Mouse (Mus musculus): ENCODE results near the gene Dse. TPM values are rescaled to one million over a fixed set of nuclear protein-coding genes. Genes with fewer than 3 reads are reported as not detected.
A peak's percentile ranks its signal among the peaks of the same experiment; 100 is the strongest.

Gene Dse
- polyA plus RNA-seq, 1 experiment from 2014 or later = 29.0 TPM

DNA sequence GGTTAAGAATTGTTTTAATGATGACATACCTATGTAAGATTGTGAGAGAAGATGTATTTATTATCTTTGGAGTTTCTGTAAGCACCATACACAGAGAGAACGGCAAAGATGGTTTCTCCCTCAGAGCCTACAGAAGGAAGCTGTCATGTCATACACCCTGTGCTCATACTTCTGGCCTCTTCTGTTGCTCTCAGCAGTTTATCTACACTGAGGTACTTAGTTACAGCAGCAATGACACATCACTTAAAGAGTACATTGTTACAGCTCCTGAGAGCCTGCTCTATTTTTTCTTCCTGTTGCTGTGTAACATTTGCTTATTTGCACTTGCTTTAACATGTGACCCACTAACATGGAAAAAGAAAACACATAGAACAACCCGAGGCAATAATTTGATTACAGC is 40.5 kb downstream of the Dse start:
- H3K9ac ChIP-seq = no peak overlapping the region
- 0 out of 2 replicates have a peak, but pooled peaks cover 4% of the 10 kb centered on the region for H3K36me3 ChIP-seq
- no peaks in the 10 kb centered on the region for H3K9me3 ChIP-seq
- H3K4me2 ChIP-seq = no peak overlapping the region
- no peaks in the 10 kb centered on the region for H3K27me3 ChIP-seq
- H3K4me3 ChIP-seq = no peak overlapping the region
- no peak overlapping the region for H3K27ac ChIP-seq
- no peak for ATAC-seq (ENCODE audit: borderline replicate concordance, extremely low read depth, low FRiP score, low TSS enrichment)
- WGBS = 68% methylated on average over 2 of the region's 2 CpGs
- no peaks in the 10 kb centered on the region for H3K4me1 ChIP-seq

DNA sequence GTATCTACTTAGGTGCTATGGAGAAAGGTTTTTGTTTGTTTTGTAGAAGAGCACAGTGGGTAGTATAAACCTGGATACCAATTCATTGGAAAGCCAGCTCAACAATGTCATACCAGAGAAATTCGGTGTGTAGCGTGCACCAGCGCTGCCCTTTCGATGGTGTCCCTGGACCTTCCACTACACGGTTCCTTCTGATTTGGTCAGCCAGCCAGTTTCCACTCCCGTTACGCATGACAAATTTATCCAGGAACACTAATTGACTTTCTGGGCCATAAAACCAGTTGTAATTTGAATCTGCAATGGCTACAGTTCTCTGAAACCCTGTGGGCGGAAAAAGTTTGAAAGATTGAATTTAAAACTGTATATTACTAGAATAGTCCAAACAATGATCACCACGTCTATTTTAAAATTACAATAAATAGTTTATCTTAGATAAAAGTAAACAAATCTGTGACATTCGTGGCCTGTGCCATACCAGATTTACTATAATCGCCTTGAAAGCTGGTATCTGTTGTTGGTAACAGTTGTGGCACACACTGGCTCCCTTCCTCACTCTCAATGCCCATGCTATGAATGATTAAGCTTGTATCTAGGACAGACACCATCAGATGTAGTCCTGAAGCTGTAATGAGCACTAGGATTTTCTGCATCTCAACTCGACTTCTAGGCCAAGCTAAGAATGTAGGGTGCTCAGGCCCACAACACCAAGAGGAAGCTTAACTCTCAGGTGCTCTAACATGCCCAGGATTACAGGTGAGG is 51.5 kb downstream of the Dse start:
- ATAC-seq (ENCODE audit: borderline replicate concordance, extremely low read depth, low FRiP score, low TSS enrichment) = no peak
- H3K27me3 ChIP-seq = no peaks in the 10 kb centered on the region
- no peak overlapping the region for H3K27ac ChIP-seq
- H3K4me1 ChIP-seq = no peaks in the 10 kb centered on the region
- no peak overlapping the region for H3K4me3 ChIP-seq
- no peak overlapping the region for H3K9ac ChIP-seq
- no peaks in the 10 kb centered on the region for H3K9me3 ChIP-seq
- WGBS = 78% methylated on average over 12 of the region's 12 CpGs
- peaks cover 9% of the 10 kb centered on the region; the same call in 1 of the 2 replicates for H3K36me3 ChIP-seq
- no peak overlapping the region for H3K4me2 ChIP-seq

DNA sequence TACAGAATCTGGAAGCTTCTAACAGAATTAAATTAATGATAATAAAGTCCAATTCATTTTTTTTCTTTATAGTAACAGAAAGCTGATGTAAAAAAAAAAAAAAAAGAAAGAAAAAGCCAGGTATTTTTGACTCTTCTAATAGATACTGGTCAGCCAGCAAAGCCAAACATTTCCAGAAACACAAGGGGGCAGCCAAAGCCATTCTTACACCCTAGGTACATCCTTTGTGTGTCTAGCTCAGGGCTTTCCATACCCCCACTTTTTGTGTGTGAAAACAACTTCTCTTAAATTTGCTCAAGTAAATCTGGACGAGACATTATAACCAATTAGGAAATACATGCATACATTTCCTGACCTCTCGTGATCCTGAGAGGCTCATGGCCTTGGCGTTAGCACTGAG is 55.7 kb downstream of the Dse start:
- WGBS = 79% methylated on average over 3 of the region's 3 CpGs
- H3K27ac ChIP-seq = no peak overlapping the region
- no peak overlapping the region for H3K4me2 ChIP-seq
- no peak overlapping the region for H3K4me3 ChIP-seq
- H3K27me3 ChIP-seq = no peaks in the 10 kb centered on the region
- no peaks in the 10 kb centered on the region for H3K9me3 ChIP-seq
- no peaks in the 10 kb centered on the region for H3K4me1 ChIP-seq
- no peak for ATAC-seq (ENCODE audit: borderline replicate concordance, extremely low read depth, low FRiP score, low TSS enrichment)
- no peak overlapping the region for H3K9ac ChIP-seq
- H3K36me3 ChIP-seq = peaks cover 5% of the 10 kb centered on the region; the same call in 1 of the 2 replicates

DNA sequence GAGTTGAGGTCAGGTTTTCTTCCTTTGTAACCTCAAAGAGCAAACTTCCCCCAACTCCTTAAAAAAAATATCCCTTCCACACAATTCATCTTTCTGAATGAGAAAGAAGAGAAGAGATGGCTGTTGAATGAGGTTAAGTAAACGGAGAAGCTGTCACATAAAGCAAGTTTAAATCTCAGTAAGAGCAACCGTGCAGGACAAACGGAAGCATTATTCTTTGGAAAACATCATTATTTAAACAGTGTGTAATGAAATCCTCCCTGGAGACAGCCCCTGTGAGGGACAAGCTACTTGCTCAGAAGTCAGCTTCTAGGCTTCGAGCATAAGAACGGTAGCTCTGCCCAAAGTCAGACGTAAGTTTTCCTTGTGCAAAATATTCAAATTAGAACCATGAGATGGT is 57.1 kb downstream of the Dse start:
- H3K9me3 ChIP-seq = no peaks in the 10 kb centered on the region
- H3K4me1 ChIP-seq = no peaks in the 10 kb centered on the region
- no peaks in the 10 kb centered on the region for H3K27me3 ChIP-seq
- no peak overlapping the region for H3K4me2 ChIP-seq
- 46% methylated on average over 6 of the region's 6 CpGs for WGBS
- H3K4me3 ChIP-seq = no peak overlapping the region
- no peak overlapping the region for H3K9ac ChIP-seq
- no peak for ATAC-seq (ENCODE audit: borderline replicate concordance, extremely low read depth, low FRiP score, low TSS enrichment)
- H3K27ac ChIP-seq = no peak overlapping the region
- peaks cover 5% of the 10 kb centered on the region; the same call in 1 of the 2 replicates for H3K36me3 ChIP-seq

DNA sequence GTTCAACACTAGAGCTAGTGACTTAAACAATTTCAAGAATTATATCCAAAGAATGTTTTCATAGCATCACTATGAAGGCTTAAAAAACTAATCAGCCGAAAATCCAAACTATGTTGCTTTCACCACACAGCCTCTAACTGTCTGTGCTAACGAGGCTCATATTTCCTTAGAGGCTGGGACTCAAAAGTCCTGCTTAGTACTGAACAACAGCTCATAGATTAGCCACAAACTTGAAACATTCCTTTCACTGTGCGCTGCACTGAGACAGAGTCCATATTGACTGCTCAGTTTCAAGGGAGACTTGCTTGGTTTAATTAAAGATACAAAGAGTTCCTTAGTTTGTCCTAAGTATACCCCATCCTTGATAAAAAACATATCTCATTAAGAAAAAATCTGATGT is 57.7 kb downstream of the Dse start:
- no peak for ATAC-seq (ENCODE audit: borderline replicate concordance, extremely low read depth, low FRiP score, low TSS enrichment)
- no peaks in the 10 kb centered on the region for H3K4me1 ChIP-seq
- H3K9ac ChIP-seq = no peak overlapping the region
- no peak overlapping the region for H3K27ac ChIP-seq
- H3K4me2 ChIP-seq = no peak overlapping the region
- peaks cover 5% of the 10 kb centered on the region; the same call in 1 of the 2 replicates for H3K36me3 ChIP-seq
- H3K4me3 ChIP-seq = no peak overlapping the region
- H3K27me3 ChIP-seq = no peaks in the 10 kb centered on the region
- 71% methylated on average over 3 of the region's 3 CpGs for WGBS
- no peaks in the 10 kb centered on the region for H3K9me3 ChIP-seq

DNA sequence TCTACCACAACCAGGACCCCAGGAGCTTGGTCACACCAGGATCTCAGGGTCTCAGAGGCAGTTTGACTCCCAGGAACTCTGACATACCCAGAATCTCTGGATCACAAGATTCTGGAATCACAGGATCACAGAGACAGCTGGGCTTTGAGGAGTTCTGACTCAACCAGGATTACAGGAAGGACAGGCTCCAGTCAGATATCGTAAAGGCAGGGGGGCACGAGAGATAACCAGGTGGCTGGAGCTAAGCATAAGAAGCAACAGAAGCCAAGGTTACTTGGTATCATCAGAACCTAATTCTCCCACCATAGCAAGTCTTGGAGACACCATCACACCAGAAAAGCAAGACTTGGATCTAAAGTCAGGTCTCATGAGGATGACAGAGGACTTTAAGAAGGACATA is 65.8 kb downstream of the Dse start:
- no peak for ATAC-seq (ENCODE audit: borderline replicate concordance, extremely low read depth, low FRiP score, low TSS enrichment)
- no peaks in the 10 kb centered on the region for H3K4me1 ChIP-seq
- no peak overlapping the region for H3K4me3 ChIP-seq
- H3K4me2 ChIP-seq = no peak overlapping the region
- H3K9ac ChIP-seq = no peak overlapping the region
- no peak overlapping the region for H3K27ac ChIP-seq
- H3K9me3 ChIP-seq = no peaks in the 10 kb centered on the region
- H3K36me3 ChIP-seq = no peaks in the 10 kb centered on the region
- 88% methylated on average over 2 of the region's 2 CpGs for WGBS
- H3K27me3 ChIP-seq = no peaks in the 10 kb centered on the region

DNA sequence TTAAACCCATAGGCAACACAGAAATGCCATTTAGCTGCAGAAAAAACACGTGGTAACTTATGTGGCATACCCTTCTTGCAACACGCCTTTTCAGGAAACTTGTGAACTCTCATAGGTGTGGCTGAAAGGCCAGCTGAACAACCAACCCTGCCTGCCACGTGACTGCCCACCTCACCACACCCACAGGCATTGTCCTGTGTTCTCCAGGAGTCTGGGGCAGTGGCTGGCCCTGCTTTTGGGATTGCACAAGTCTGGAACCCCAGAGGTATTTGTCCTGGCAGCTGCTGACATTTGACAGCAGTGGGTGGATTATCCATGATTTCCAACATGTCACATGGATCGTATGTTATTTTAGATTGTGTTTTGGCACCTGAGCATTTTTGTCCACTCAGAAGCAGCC is 67.7 kb downstream of the Dse start:
- 58% methylated on average over 4 of the region's 4 CpGs for WGBS
- Histone ChIP-seq H3K9ac (no peak overlapping the region), H3K4me3 (no peak overlapping the region), H3K4me1 (no peaks in the 10 kb centered on the region), H3K36me3 (no peaks in the 10 kb centered on the region), H3K27me3 (no peaks in the 10 kb centered on the region), H3K4me2 (no peak overlapping the region), H3K9me3 (no peaks in the 10 kb centered on the region), H3K27ac (no peak overlapping the region)
- ATAC-seq (ENCODE audit: borderline replicate concordance, extremely low read depth, low FRiP score, low TSS enrichment) = no peak

DNA sequence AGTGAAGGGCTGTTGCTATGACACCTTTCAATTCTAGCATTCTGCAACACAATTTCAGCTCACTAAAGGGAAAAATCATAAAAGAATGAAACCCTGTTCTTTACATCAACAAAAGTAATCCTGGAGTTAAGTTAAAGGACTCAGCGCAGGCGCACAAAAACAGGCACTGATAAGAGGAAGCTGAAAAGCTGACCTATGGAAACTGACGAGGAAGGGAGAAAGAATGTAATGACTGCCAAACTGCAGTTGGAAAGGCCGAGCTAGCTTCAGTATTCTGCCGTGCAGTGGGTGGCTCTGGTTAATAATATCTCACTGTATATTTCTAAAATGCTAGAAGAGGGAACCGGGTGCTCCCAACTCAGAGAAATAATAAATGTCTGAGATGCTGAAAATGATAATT is 69.5 kb downstream of the Dse start:
- Histone ChIP-seq H3K27me3 (no peaks in the 10 kb centered on the region), H3K4me2 (no peak overlapping the region), H3K9me3 (no peaks in the 10 kb centered on the region), H3K4me3 (no peak overlapping the region), H3K9ac (no peak overlapping the region), H3K27ac (no peak overlapping the region), H3K36me3 (no peaks in the 10 kb centered on the region), H3K4me1 (no peaks in the 10 kb centered on the region)
- 36% methylated on average over 6 of the region's 6 CpGs for WGBS
- ATAC-seq (ENCODE audit: borderline replicate concordance, extremely low read depth, low FRiP score, low TSS enrichment) = no peak

DNA sequence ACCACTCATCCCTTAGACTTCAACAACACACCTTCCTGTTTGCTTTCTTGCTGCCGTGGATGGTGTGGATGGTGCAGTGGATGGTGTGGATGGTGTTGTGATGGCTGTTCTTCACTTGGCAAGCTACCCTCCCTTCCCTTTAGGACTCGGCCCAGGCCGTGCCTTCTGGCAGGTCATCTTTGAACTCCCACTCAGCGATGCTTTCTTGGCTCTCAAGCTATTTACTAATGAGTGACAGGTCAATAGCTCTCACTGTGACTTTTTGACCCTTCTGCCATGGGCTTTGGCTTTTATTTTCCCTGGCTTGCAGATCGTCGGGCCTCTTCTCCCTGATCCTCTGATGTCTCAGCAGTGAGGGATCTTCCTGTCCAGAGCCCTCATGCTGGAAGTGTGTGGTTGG is 71.1 kb downstream of the Dse start:
- WGBS = 22% methylated on average over 6 of the region's 6 CpGs
- no peaks in the 10 kb centered on the region for H3K27me3 ChIP-seq
- H3K9me3 ChIP-seq = no peaks in the 10 kb centered on the region
- ATAC-seq (ENCODE audit: borderline replicate concordance, extremely low read depth, low FRiP score, low TSS enrichment) = no peak
- no peaks in the 10 kb centered on the region for H3K4me1 ChIP-seq
- no peaks in the 10 kb centered on the region for H3K36me3 ChIP-seq
- H3K4me3 ChIP-seq = no peak overlapping the region
- no peak overlapping the region for H3K9ac ChIP-seq
- no peak overlapping the region for H3K27ac ChIP-seq
- no peak overlapping the region for H3K4me2 ChIP-seq

DNA sequence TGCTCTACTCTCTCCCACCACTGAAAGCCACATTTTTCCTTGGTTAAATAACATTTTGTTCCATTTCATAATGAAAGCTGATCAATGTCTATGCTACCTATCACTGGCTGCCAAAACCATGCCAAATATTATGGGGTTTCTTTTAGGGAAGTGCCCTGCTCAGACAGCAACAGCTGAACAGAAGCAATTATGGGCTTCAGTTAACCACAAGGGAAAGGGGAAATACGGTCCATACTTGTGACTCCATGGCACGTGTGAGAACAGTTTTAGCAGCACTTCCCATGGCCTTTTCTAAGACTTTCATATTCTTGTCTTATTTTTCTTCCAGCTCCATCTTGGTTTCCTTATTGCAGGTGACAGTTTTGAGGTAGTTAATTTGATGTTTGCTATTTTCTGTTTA is 76.2 kb downstream of the Dse start:
- Histone ChIP-seq H3K4me3 (no peak overlapping the region), H3K27ac (no peak overlapping the region), H3K4me2 (no peak overlapping the region), H3K9me3 (no peaks in the 10 kb centered on the region), H3K36me3 (no peaks in the 10 kb centered on the region), H3K27me3 (no peaks in the 10 kb centered on the region), H3K4me1 (peaks cover 13% of the 10 kb centered on the region; the same call in 1 of the 2 replicates), H3K9ac (no peak overlapping the region)
- WGBS = 63% methylated on average over 2 of the region's 2 CpGs
- ATAC-seq (ENCODE audit: borderline replicate concordance, extremely low read depth, low FRiP score, low TSS enrichment) = no peak

DNA sequence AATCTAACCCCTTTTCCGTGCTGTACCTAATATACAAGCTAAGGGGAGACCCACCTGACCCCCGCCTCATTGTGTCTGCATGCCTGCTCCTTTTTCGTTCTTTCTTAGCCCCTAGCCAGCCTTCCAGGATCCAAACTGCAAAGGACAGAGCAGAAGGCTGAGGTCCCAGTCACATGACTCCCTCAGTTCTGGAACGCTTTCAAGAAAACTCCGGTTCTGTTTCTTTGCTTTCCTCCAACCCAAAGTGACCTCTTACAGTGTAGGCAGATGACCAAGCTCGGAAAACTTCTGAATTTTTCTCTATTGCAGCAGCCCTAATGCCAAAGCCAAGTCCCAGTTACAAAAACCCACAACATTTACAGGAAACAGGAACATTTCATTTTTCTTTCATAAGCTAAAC is 79.1 kb downstream of the Dse start:
- no peak for ATAC-seq (ENCODE audit: borderline replicate concordance, extremely low read depth, low FRiP score, low TSS enrichment)
- Histone ChIP-seq H3K9ac (no peak overlapping the region), H3K4me3 (no peak overlapping the region), H3K36me3 (no peaks in the 10 kb centered on the region), H3K27ac (no peak overlapping the region), H3K27me3 (no peaks in the 10 kb centered on the region), H3K4me1 (peaks cover 13% of the 10 kb centered on the region; the same call in 1 of the 2 replicates), H3K9me3 (no peaks in the 10 kb centered on the region), H3K4me2 (no peak overlapping the region)
- 67% methylated on average over 6 of the region's 6 CpGs for WGBS

DNA sequence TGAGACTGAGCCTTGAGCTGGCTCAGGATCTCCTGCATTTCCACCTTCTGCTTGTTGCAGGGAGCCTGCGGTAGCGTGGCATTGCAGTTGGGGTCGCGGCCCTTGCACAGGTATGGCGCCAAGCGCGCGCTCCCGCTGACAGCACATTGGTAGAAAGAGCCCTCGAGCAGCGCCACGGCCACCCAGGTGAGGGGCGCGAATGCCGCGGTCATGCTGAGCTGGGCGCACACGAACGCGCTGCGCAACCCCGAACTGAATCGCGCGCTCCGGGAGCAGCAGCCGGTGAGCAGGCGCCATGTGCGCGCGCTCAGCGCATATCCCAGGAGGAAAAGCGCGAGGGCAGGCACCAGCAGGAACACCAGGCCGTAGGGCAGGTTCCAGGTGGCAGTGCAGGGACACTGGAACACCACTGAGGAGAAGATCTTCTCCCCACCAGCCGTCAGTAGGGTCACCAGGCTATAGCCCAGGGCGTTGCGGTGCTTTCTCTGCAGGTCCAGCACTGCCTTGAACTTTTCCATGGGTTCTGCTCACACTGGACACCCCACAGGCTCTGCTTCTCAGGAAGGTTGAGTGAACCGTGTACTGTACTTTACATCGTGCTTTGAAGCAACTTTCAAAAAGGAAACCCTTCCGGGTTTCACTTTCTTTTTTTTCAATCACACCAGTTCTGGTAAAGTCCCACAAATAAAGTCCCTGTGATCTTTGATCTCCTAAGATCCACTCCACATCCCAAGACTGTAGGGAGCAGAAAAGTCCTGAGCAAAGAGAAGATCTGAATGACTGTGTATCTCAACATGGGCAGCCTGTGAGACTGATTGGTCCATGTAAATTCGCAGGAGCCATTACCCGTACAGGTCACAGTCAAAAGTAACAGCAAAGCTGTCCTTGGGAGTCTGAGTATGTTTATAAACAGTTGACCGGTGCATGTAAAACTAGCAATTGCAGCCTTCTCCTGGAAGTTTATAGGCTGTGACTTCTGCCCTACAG is 79.8 kb downstream of the Dse start, which contains the start of gene Calhm6:
Gene Calhm6, minus strand, starts transcription at position 593 of the 987 bp plus-strand sequence.
- no peak within 1 kb of the TSS for H3K27ac ChIP-seq
- no peaks in the 10 kb centered on the region for H3K9me3 ChIP-seq
- peak within 1 kb of the TSS; percentile 37 for H3K9ac ChIP-seq
- 13% methylated on average over 44 of the region's 44 CpGs for WGBS
- H3K4me3 ChIP-seq = peak within 1 kb of the TSS; percentile 53
- peak; percentile 74 for ATAC-seq (ENCODE audit: borderline replicate concordance, extremely low read depth, low FRiP score, low TSS enrichment)
- no peaks in the 10 kb centered on the region for H3K27me3 ChIP-seq
- H3K36me3 ChIP-seq = no peaks in the 10 kb centered on the region
- H3K4me2 ChIP-seq = peak within 1 kb of the TSS; percentile 87
- H3K4me1 ChIP-seq = peaks cover 13% of the 10 kb centered on the region; the same call in 1 of the 2 replicates

Measured in lung, embryonic 15.5 days (tissue).